Mouse (Mus musculus): Measurements from ENCODE around the gene Qrich2. TPM values are rescaled to one million over a fixed set of nuclear protein-coding genes. Genes with fewer than 3 reads are reported as not detected.

Qrich2 gene
- total and polyA plus RNA-seq, 3 experiments = 0.29 to 0.38 (median 0.32) TPM

DNA sequence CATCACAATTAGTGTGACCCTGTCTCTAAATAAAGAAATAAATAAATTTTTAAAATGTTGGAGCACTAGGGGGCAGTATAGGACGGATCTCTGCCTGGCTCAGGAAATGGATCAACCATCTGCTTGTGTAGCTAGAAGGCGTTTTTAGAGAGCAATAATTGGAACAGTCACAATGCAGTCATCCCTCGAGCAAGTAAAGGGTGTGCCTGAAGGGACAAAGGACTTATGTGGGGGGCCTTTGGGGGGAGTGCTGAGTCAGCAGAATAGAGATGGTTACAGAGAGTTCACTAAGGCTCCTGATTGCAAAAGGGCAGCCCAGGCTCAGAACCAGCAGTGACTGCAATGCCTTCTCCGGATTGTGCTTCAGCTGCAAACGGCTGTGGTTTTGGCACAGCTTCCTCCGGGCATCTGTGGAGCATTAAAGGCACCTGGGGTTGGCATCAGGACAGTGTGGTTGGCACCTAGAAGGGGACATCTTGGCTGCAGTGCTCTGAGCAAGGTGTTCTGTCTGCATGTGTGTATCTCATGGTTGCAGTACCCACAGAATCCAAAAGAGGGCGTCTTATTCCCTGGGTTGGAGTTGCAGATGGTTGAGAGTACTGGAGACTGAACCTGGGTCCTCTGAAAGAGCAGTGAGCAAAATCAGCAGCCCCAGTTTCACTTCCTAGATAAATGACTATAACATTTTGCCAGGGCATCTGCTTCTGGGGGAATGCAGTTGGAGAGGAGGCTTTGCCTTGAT lies 35.1 kb upstream of the Qrich2 start (continued):
- no peak for TF ChIP-seq CHD2 (IDR thresholded peaks at IDR 0.05; ENCODE audit: low read length)
- TF ChIP-seq POLR2AphosphoS2 (IDR thresholded peaks at IDR 0.05; ENCODE audit: low read depth, low read length) = no peak
- TF ChIP-seq ZMIZ1 (IDR thresholded peaks at IDR 0.05; ENCODE audit: low read depth, low read length) = no peak
- no peak for TF ChIP-seq BHLHE40 (IDR thresholded peaks at IDR 0.05; ENCODE audit: low read depth, low read length)
- no peak for TF ChIP-seq USF2 (conservative IDR thresholded peaks at IDR 0.05; ENCODE audit: low read depth, low read length)
- TF ChIP-seq POLR2A (IDR thresholded peaks at IDR 0.05; ENCODE audit: low read depth, low read length) = no peak
- TF ChIP-seq KAT2A (IDR thresholded peaks at IDR 0.05; ENCODE audit: insufficient replicate concordance, low read length) = no peak
- no peak for TF ChIP-seq USF1 (IDR thresholded peaks at IDR 0.05; ENCODE audit: low read depth, low read length)
- TF ChIP-seq MAZ (IDR thresholded peaks at IDR 0.05; ENCODE audit: low read depth, low read length) = no peak
- TF ChIP-seq MXI1 (IDR thresholded peaks at IDR 0.05; ENCODE audit: low read depth, low read length) = no peak
- no peak for TF ChIP-seq IRF4 (IDR thresholded peaks at IDR 0.05; ENCODE audit: low read depth, low read length)
- peak; percentile 68 for TF ChIP-seq SMC3 (IDR thresholded peaks at IDR 0.05; ENCODE audit: low read depth, low read length)
- peak; percentile 48 to 82 for TF ChIP-seq CTCF (conservative IDR thresholded peaks at IDR 0.05 in 1 of 2, IDR thresholded peaks at IDR 0.05 in 1 of 2; ENCODE audit: low read depth in 2 of 2, low read length in 2 of 2)
- TF ChIP-seq CHD1 (IDR thresholded peaks at IDR 0.05; ENCODE audit: low read depth, low read length) = no peak
- no peak for TF ChIP-seq PAX5 (IDR thresholded peaks at IDR 0.05; ENCODE audit: low read length)
- TF ChIP-seq ZKSCAN1 (IDR thresholded peaks at IDR 0.05; ENCODE audit: borderline replicate concordance, low read depth, low read length) = no peak
- TF ChIP-seq ZC3H11A (IDR thresholded peaks at IDR 0.05; ENCODE audit: low read depth, low read length) = no peak
- TF ChIP-seq ETS1 (conservative IDR thresholded peaks at IDR 0.05; ENCODE audit: low read depth, low read length) = no peak
- TF ChIP-seq ZNF384 (IDR thresholded peaks at IDR 0.05; ENCODE audit: low read depth, low read length) = no peak

DNA sequence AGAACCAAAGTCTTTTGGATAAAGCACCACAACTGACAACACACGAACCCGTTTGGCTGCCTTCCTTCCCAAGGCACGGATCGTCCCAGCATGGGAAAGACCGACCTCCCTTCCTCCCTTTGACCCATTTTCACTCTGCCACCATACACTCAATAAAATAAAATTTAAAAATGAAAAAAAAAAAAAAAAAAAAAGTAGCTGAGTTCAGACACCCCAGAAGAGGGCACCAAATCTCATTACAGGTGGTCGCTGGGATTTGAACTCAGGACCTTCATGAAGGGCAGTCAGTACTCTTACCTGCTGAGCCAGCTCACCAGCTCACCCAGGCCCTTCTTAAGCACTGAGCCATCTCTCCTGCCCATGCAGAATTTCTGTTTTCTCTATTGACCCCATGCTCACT lies 33.0 kb upstream of the Qrich2 start:
- in situ Hi-C loops (cut with MboI; ENCODE audit: low pct_ligation_motif_present, low pct_unique_long_range_greater_than_20kb, low sequenced_read_pairs) (loop anchor here (5.0 kb wide), 1 partner anchor 33 kb away; the partner anchor contains the start of gene Sphk1), dilution Hi-C loops (cut with MboI; ENCODE audit: extremely low pct_ligation_motif_present, extremely low pct_unique_long_range_greater_than_20kb, low sequenced_read_pairs) (no loop called here)
- DNase-seq (ENCODE audit: extremely low read depth) = no peak
- Histone ChIP-seq H3K36me3 (replicated peaks in 1 of 2; ENCODE audit: control insufficient read depth in 1 of 2, insufficient read depth in 1 of 2, low read length in 1 of 2) (no peaks in the 10 kb centered on the region), H3K9ac (ENCODE audit: insufficient read depth, low read depth) (no peak overlapping the region), H3K79me2 (replicated peaks; ENCODE audit: control insufficient read depth, extremely low read depth, insufficient read depth, poor library complexity, severe bottlenecking) (no peaks in the 10 kb centered on the region), H3K4me2 (ENCODE audit: insufficient read depth, low read depth, poor library complexity, severe bottlenecking) (no peak overlapping the region), H3K4me3 (replicated peaks in 1 of 3; ENCODE audit: low read depth in 2 of 3, low read length in 2 of 3, poor library complexity in 1 of 3) (no peak overlapping the region), H3K9me3 (replicated peaks; ENCODE audit: low read length) (peaks cover 2% of the 10 kb centered on the region), H3K27me3 (replicated peaks) (no peaks in the 10 kb centered on the region), H3K4me1 (ENCODE audit: control insufficient read depth in 1 of 2, insufficient read depth in 2 of 2) (peaks cover 0 to 26% of the 10 kb centered on the region in 2 experiments; a peak in 2 of 4 replicates), H3K27ac (ENCODE audit: insufficient read depth, low read depth) (no peak overlapping the region)
- TF ChIP-seq TBP (conservative IDR thresholded peaks at IDR 0.05; ENCODE audit: low read depth, low read length) = no peak
- peak; percentile 53; the same call in 1 of the 2 replicates for TF ChIP-seq ZNF384 (IDR thresholded peaks at IDR 0.05; ENCODE audit: low read depth, low read length)

Measured in CH12.LX (cell line).